Mouse (Mus musculus) limb, embryonic 10.5 days (tissue): ENCODE results near the gene Layn. TPM values are rescaled to one million over a fixed set of nuclear protein-coding genes. Genes with fewer than 3 reads are reported as not detected.
A peak's percentile ranks its signal among the peaks of the same experiment; 100 is the strongest.

Experiments
- DNase-seq: peaks from one replicate; pipeline ENCODE4 v3.0.0-alpha.2; 2017; ENCODE audit warnings: low spot score
- H3K27ac ChIP-seq: fragments of 300-500 bp; sonication (generic); 2 replicates; pipeline ENCODE4 v1.5.1; 2016; ENCODE audit warnings: mild to moderate bottlenecking
- H3K27me3 ChIP-seq: fragments of 300-500 bp; sonication (generic); 2 replicates; pipeline ENCODE4 v1.6.1; 2016; ENCODE audit warnings: low read depth, mild to moderate bottlenecking; ENCODE audit not compliant: poor library complexity, severe bottlenecking
- H3K36me3 ChIP-seq: fragments of 300-500 bp; sonication (generic); 2 replicates; pipeline ENCODE4 v1.6.1; 2016; ENCODE audit warnings: mild to moderate bottlenecking, moderate library complexity
- H3K4me1 ChIP-seq: fragments of 300-500 bp; sonication (generic); 2 replicates; pipeline ENCODE4 v1.6.1; 2016
- H3K4me3 ChIP-seq: fragments of 300-500 bp; sonication (generic); 2 replicates; pipeline ENCODE4 v1.5.1; 2016; ENCODE audit warnings: mild to moderate bottlenecking, moderate library complexity
- H3K9me3 ChIP-seq: fragments of 300-500 bp; sonication (generic); replicated peaks from 2 replicates; pipeline ENCODE4 v1.6.1; 2016; ENCODE audit warnings: mild to moderate bottlenecking
- WGBS: fragments of 180-500 bp; shearing (Covaris S2); methylation state at CpG from one replicate; pipeline ENCODE4 v1.1.7; 2016; 5-methylcytosine and 5-hydroxymethylcytosine counted together
- polyA plus RNA-seq: library from polyadenylated mRNA; unstranded; fragments of >200 nt; fragmentation: Nextera tagmentation; extraction: Ambion mirVana; gene quantifications from 2 replicates; pipeline ENCODE4 v1.2.1, GENCODE M21; 2016

Layn gene
- polyA plus RNA-seq, 1 experiment from 2014 or later = 3.7 TPM

- 70% methylated on average over 3 of the region's 3 CpGs for WGBS
- Histone ChIP-seq H3K4me1 (no peaks in the 10 kb centered on the region), H3K27me3 (no peaks in the 10 kb centered on the region), H3K4me3 (no peak overlapping the region), H3K27ac (no peak overlapping the region), H3K9me3 (no peaks in the 10 kb centered on the region), H3K36me3 (no peaks in the 10 kb centered on the region)
- DNase-seq = no peak
These were observed 8.7 kb downstream of the Layn start for GRCm38 (mm10) chr9:51068202-51068601.

GRCm38 (mm10) chr9:51060601-51061000 lies 16.3 kb downstream of the Layn start, which contains the start of gene Btg4:
Gene Btg4, plus strand, starts transcription at chr9:51060901.
- Histone ChIP-seq H3K9me3 (no peaks in the 10 kb centered on the region), H3K27ac (no peak within 1 kb of the TSS), H3K4me1 (peaks cover 3% of the 10 kb centered on the region; the same call in 1 of the 2 replicates), H3K4me3 (no peak within 1 kb of the TSS), H3K36me3 (no peaks in the 10 kb centered on the region), H3K27me3 (no peaks in the 10 kb centered on the region)
- DNase-seq = no peak
- WGBS = 90% methylated on average over 2 of the region's 2 CpGs

GRCm38 (mm10) chr9:51058951-51059521 lies 17.9 kb downstream of the Layn start:
- Histone ChIP-seq H3K4me3 (no peak overlapping the region), H3K27me3 (no peaks in the 10 kb centered on the region), H3K36me3 (no peaks in the 10 kb centered on the region), H3K4me1 (peaks cover 3% of the 10 kb centered on the region; the same call in 1 of the 2 replicates), H3K9me3 (no peaks in the 10 kb centered on the region), H3K27ac (no peak overlapping the region)
- WGBS = 82% methylated on average over 4 of the region's 4 CpGs
- DNase-seq = no peak

- H3K27ac ChIP-seq = 0 out of 2 replicates have a peak overlapping the region, but pooled peaks have one; percentile 19
- peaks cover 3% of the 10 kb centered on the region; the same call in 1 of the 2 replicates for H3K4me1 ChIP-seq
- no peak overlapping the region for H3K4me3 ChIP-seq
- 75% methylated on average over 3 of the region's 3 CpGs for WGBS
- no peak for DNase-seq
- H3K27me3 ChIP-seq = no peaks in the 10 kb centered on the region
- H3K9me3 ChIP-seq = no peaks in the 10 kb centered on the region
- no peaks in the 10 kb centered on the region for H3K36me3 ChIP-seq
These were observed 20.3 kb downstream of the Layn start for GRCm38 (mm10) chr9:51056360-51057324.

GRCm38 (mm10) chr9:51052180-51052579 lies 24.7 kb downstream of the Layn start:
- Histone ChIP-seq H3K9me3 (no peaks in the 10 kb centered on the region), H3K4me1 (peaks cover 3% of the 10 kb centered on the region; the same call in 1 of the 2 replicates), H3K36me3 (no peaks in the 10 kb centered on the region), H3K27me3 (no peaks in the 10 kb centered on the region), H3K4me3 (no peak overlapping the region), H3K27ac (no peak overlapping the region)
- DNase-seq = no peak
- 73% methylated on average over 3 of the region's 3 CpGs for WGBS

- 87% methylated on average over 6 of the region's 6 CpGs for WGBS
- DNase-seq = no peak
These were observed 34.8 kb downstream of the Layn start for GRCm38 (mm10) chr9:51042136-51042535.

GRCm38 (mm10) chr9:51041491-51041980 lies 35.4 kb downstream of the Layn start:
- DNase-seq = no peak
- H3K4me1 ChIP-seq = no peaks in the 10 kb centered on the region
- no peaks in the 10 kb centered on the region for H3K9me3 ChIP-seq
- 86% methylated on average over 7 of the region's 7 CpGs for WGBS
- H3K27me3 ChIP-seq = no peaks in the 10 kb centered on the region
- H3K36me3 ChIP-seq = no peaks in the 10 kb centered on the region
- H3K4me3 ChIP-seq = no peak overlapping the region
- no peak overlapping the region for H3K27ac ChIP-seq

More at GRCm38 (mm10) chr9:51042136-51042535, 34.8 kb downstream of the Layn start:
- H3K9me3 ChIP-seq = no peaks in the 10 kb centered on the region
- no peaks in the 10 kb centered on the region for H3K27me3 ChIP-seq
- no peaks in the 10 kb centered on the region for H3K4me1 ChIP-seq
- H3K27ac ChIP-seq = no peak overlapping the region
- H3K4me3 ChIP-seq = no peak overlapping the region
- H3K36me3 ChIP-seq = no peaks in the 10 kb centered on the region

- H3K27me3 ChIP-seq = peaks cover 13% of the 10 kb centered on the region
- H3K4me1 ChIP-seq = peaks cover 11% of the 10 kb centered on the region
- H3K27ac ChIP-seq = no peak overlapping the region
- no peaks in the 10 kb centered on the region for H3K9me3 ChIP-seq
- H3K4me3 ChIP-seq = no peak overlapping the region
- no peak for DNase-seq
- 81% methylated on average over 3 of the region's 3 CpGs for WGBS
- no peaks in the 10 kb centered on the region for H3K36me3 ChIP-seq
These were observed 43.9 kb downstream of the Layn start for GRCm38 (mm10) chr9:51032785-51033529.

GRCm38 (mm10) chr9:51032291-51032690 lies 44.6 kb downstream of the Layn start:
- H3K4me3 ChIP-seq = no peak overlapping the region
- H3K36me3 ChIP-seq = no peaks in the 10 kb centered on the region
- H3K9me3 ChIP-seq = no peaks in the 10 kb centered on the region
- no peak overlapping the region for H3K27ac ChIP-seq
- no peak for DNase-seq
- 72% methylated on average over 8 of the region's 8 CpGs for WGBS
- peaks cover 13% of the 10 kb centered on the region for H3K27me3 ChIP-seq
- H3K4me1 ChIP-seq = peaks cover 11% of the 10 kb centered on the region

- no peak overlapping the region for H3K4me3 ChIP-seq
These were observed 45.3 kb downstream of the Layn start for GRCm38 (mm10) chr9:51031603-51032002.

GRCm38 (mm10) chr9:51030147-51030546 lies 46.7 kb downstream of the Layn start:
- no peak for DNase-seq
- Histone ChIP-seq H3K27ac (no peak overlapping the region), H3K4me3 (no peak overlapping the region), H3K36me3 (no peaks in the 10 kb centered on the region), H3K9me3 (no peaks in the 10 kb centered on the region), H3K4me1 (peaks cover 11% of the 10 kb centered on the region), H3K27me3 (peaks cover 13% of the 10 kb centered on the region)
- 66% methylated on average over 1 of the region's 1 CpGs for WGBS

More at GRCm38 (mm10) chr9:51031603-51032002, 45.3 kb downstream of the Layn start:
- Histone ChIP-seq H3K4me1 (peaks cover 11% of the 10 kb centered on the region), H3K36me3 (no peaks in the 10 kb centered on the region), H3K9me3 (no peaks in the 10 kb centered on the region), H3K27ac (no peak overlapping the region), H3K27me3 (peaks cover 13% of the 10 kb centered on the region)
- DNase-seq = no peak
- 73% methylated on average over 6 of the region's 6 CpGs for WGBS

GRCm38 (mm10) chr9:51026952-51027351 lies 49.9 kb downstream of the Layn start:
- WGBS = 96% methylated on average over 1 of the region's 1 CpGs
- Histone ChIP-seq H3K27ac (no peak overlapping the region), H3K36me3 (no peaks in the 10 kb centered on the region), H3K4me1 (peaks cover 11% of the 10 kb centered on the region), H3K9me3 (no peaks in the 10 kb centered on the region), H3K4me3 (no peak overlapping the region), H3K27me3 (peaks cover 7% of the 10 kb centered on the region)
- no peak for DNase-seq
